Mouse (Mus musculus) CH12.LX (cell line): ENCODE results near the gene Ptpn14. TPM values are rescaled to one million over a fixed set of nuclear protein-coding genes. Genes with fewer than 3 reads are reported as not detected.

Experiments used
- DNase-seq: peaks from one replicate; pipeline ENCODE4 v3.0.0-alpha.2; 2013; ENCODE audit errors: extremely low read depth
- H3K27ac ChIP-seq: 2 replicates; pipeline ENCODE4 v1.5.1; 2012; ENCODE audit warnings: low read depth, mild to moderate bottlenecking, control low read depth, moderate library complexity; ENCODE audit not compliant: insufficient read depth
- H3K27me3 ChIP-seq: replicated peaks from 2 replicates; pipeline ENCODE3; 2012; ENCODE audit warnings: inconsistent platforms
- H3K36me3 ChIP-seq, 2 experiments: replicated peaks in 1 of 2; 2 replicates each; pipeline versions ENCODE3 to v1.6.1; 2012; ENCODE audit warnings: inconsistent platforms in 1 of 2, low read length in 1 of 2, mild to moderate bottlenecking in 1 of 2, mixed read lengths in 1 of 2, moderate library complexity in 1 of 2; ENCODE audit not compliant: control insufficient read depth in 1 of 2, insufficient read depth in 1 of 2
- H3K4me1 ChIP-seq, 2 experiments: 2 replicates each; pipeline ENCODE4 v1.6.1; 2012; ENCODE audit warnings: inconsistent platforms in 1 of 2, moderate library complexity in 1 of 2; ENCODE audit not compliant: insufficient read depth in 2 of 2, control insufficient read depth in 1 of 2
- H3K4me2 ChIP-seq: 2 replicates; pipeline ENCODE4 v1.6.1; 2012; ENCODE audit warnings: low read depth, mild to moderate bottlenecking, control low read depth; ENCODE audit not compliant: poor library complexity, insufficient read depth, severe bottlenecking
- H3K4me3 ChIP-seq, 3 experiments: fragments of 150-350 bp in 1 of 3; sonication (generic) in 1 of 3; replicated peaks in 1 of 3; 2 replicates each; pipeline versions ENCODE3 to v1.5.1; 2011 to 2012; ENCODE audit warnings: low read depth in 2 of 3, low read length in 2 of 3, mild to moderate bottlenecking in 2 of 3, moderate library complexity in 2 of 3, control low read depth in 1 of 3, improper control_type of control experiment in 1 of 3, inconsistent platforms in 1 of 3, mixed read lengths in 1 of 3; ENCODE audit not compliant: poor library complexity in 1 of 3
- H3K79me2 ChIP-seq: replicated peaks from 2 replicates; pipeline ENCODE4 v1.6.1; 2012; ENCODE audit warnings: mild to moderate bottlenecking, moderate library complexity; ENCODE audit not compliant: control insufficient read depth, poor library complexity, insufficient read depth, severe bottlenecking; ENCODE audit errors: extremely low read depth
- H3K9ac ChIP-seq: 2 replicates; pipeline ENCODE4 v1.6.1; 2012; ENCODE audit warnings: low read depth, mild to moderate bottlenecking, control low read depth, moderate library complexity; ENCODE audit not compliant: insufficient read depth
- H3K9me3 ChIP-seq: replicated peaks from 2 replicates; pipeline ENCODE3; 2012; ENCODE audit warnings: low read length, inconsistent platforms, mixed read lengths
- BHLHE40 ChIP-seq: IDR thresholded peaks from 2 replicates; pipeline ENCODE4 v1.6.1; 2011; ENCODE audit warnings: mild to moderate bottlenecking, low read depth, low read length, improper control_type of control experiment
- CHD2 ChIP-seq: IDR thresholded peaks from 2 replicates; pipeline ENCODE4 v1.6.1; 2011; ENCODE audit warnings: low read length, improper control_type of control experiment
- EP300 ChIP-seq: IDR thresholded peaks from 2 replicates; pipeline ENCODE4 v1.6.1; 2011; ENCODE audit warnings: low read length, improper control_type of control experiment
- HCFC1 ChIP-seq: IDR thresholded peaks from 2 replicates; pipeline ENCODE4 v1.6.1; 2012; ENCODE audit warnings: low read depth, mild to moderate bottlenecking, inconsistent platforms, low read length, improper control_type of control experiment
- IRF4 ChIP-seq: IDR thresholded peaks from 2 replicates; pipeline ENCODE4 v1.6.1; 2014; ENCODE audit warnings: low read depth, mild to moderate bottlenecking, inconsistent platforms, low read length, improper control_type of control experiment
- MAX ChIP-seq: IDR thresholded peaks from 2 replicates; pipeline ENCODE4 v1.6.1; 2011; ENCODE audit warnings: low read length, improper control_type of control experiment
- MXI1 ChIP-seq: IDR thresholded peaks from 2 replicates; pipeline ENCODE4 v1.6.1; 2011; ENCODE audit warnings: mild to moderate bottlenecking, low read depth, low read length, improper control_type of control experiment
- PAX5 ChIP-seq: IDR thresholded peaks from 2 replicates; pipeline ENCODE4 v1.6.1; 2012; ENCODE audit warnings: low read length, inconsistent platforms, mixed read lengths
- POLR2A ChIP-seq: IDR thresholded peaks from 2 replicates; pipeline ENCODE4 v1.6.1; 2011; ENCODE audit warnings: low read depth, mild to moderate bottlenecking, improper control_type of control experiment, low read length
- SMC3 ChIP-seq: IDR thresholded peaks from 2 replicates; pipeline ENCODE4 v1.6.1; 2011; ENCODE audit warnings: low read depth, low read length, improper control_type of control experiment
- TBP ChIP-seq: conservative IDR thresholded peaks from 2 replicates; pipeline ENCODE4 v1.6.1; 2011; ENCODE audit warnings: low read depth, low read length, improper control_type of control experiment
- UBTF ChIP-seq: IDR thresholded peaks from 2 replicates; pipeline ENCODE4 v1.6.1; 2012; ENCODE audit warnings: low read depth, mild to moderate bottlenecking, inconsistent platforms, low read length, improper control_type of control experiment, moderate library complexity
- ZKSCAN1 ChIP-seq: IDR thresholded peaks from 2 replicates; pipeline ENCODE4 v1.6.1; 2012; ENCODE audit warnings: low read depth, inconsistent platforms, low read length, improper control_type of control experiment, borderline replicate concordance
- ZMIZ1 ChIP-seq: IDR thresholded peaks from 2 replicates; pipeline ENCODE4 v1.6.1; 2012; ENCODE audit warnings: low read depth, mild to moderate bottlenecking, inconsistent platforms, low read length, improper control_type of control experiment
- ZNF384 ChIP-seq: IDR thresholded peaks from 2 replicates; pipeline ENCODE4 v1.6.1; 2012; ENCODE audit warnings: low read depth, low read length, improper control_type of control experiment, inconsistent platforms
- dilution Hi-C: fragments of 300-500 bp; cut with MboI; formaldehyde crosslinking; loops from 2 replicates; pipeline ENCODE4 v1.14.3; 2020; ENCODE audit warnings: low sequenced_read_pairs; ENCODE audit not compliant: extremely low pct_unique_long_range_greater_than_20kb, extremely low pct_ligation_motif_present
- in situ Hi-C: fragments of 300-500 bp; cut with MboI; formaldehyde crosslinking; loops from 3 replicates; pipeline ENCODE4 v1.14.3; 2019; ENCODE audit warnings: low sequenced_read_pairs, low pct_ligation_motif_present, low pct_unique_long_range_greater_than_20kb, mixed read lengths
- polyA plus RNA-seq: library from polyadenylated mRNA; unstranded; fragments of >175 nt; gene quantifications from 2 replicates; pipeline ENCODE4 v1.2.1, GENCODE M21; 2012; ENCODE audit warnings: low read depth; ENCODE audit not compliant: insufficient read length
- total RNA-seq, 2 experiments: library from RNA; depleted of rRNA; stranded (reverse); fragments of 300-350 nt in 1 of 2; fragments of >200 nt in 1 of 2; gene quantifications; 2 replicates each; pipeline ENCODE4 v1.2.3; 2012 to 2014

Gene Ptpn14
- total and polyA plus RNA-seq, 3 experiments: under 0.01 to 0.10 TPM; not detected in 1

DNA sequence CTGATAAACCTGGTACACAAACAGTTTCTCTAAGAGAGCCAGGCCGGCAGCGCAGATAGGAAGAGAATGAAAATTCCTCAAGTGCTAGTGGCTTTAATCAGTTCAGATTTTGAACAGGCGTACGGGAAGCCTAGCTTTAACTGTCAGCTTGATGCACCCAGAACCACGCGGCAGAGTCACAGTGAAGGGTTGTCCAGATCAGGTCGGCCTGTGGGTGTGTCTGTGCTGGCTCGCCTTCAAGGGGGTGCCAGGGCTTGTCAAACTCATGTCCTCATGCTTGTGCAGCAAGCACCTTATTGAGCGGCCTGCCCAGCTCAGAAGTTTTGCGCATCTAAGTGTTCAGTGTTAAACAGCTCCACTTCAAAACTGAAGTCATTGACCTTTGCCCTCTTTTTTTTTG, 44.6 kb downstream of the Ptpn14 start:
- Histone ChIP-seq H3K9ac (no peak overlapping the region), H3K27me3 (peaks cover 2% of the 10 kb centered on the region), H3K9me3 (no peaks in the 10 kb centered on the region), H3K4me3 (no peak overlapping the region), H3K27ac (no peak overlapping the region), H3K79me2 (no peaks in the 10 kb centered on the region), H3K4me1 (peaks cover 0 to 5% of the 10 kb centered on the region in 2 experiments; a peak in 1 of 4 replicates), H3K36me3 (no peaks in the 10 kb centered on the region), H3K4me2 (no peak overlapping the region)
- no peak for TF ChIP-seq MXI1
- DNase-seq: no peak
- dilution Hi-C loops: no loop called here
- in situ Hi-C loops: no loop called here

DNA sequence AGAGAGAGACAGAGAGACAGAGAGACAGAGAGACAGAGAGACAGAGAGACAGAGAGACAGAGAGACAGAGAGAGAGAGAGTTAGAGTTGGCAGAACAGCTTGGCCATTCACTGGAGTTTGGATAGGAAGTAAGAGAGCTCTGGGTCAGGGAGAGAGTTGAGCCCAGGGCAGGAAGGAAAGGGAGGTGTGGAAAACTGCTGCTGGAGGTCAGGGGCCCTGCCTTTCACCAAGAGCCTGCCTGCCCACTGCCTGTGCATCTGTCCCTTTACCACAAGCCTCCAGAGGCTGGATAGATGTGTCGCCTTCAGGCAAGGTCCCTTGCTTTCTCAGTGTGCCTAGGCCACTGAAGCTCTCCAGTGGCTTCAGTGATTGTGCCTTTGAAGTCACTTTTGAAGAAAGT, 46.7 kb downstream of the Ptpn14 start:
- Histone ChIP-seq H3K36me3 (no peaks in the 10 kb centered on the region), H3K9ac (no peak overlapping the region), H3K27ac (no peak overlapping the region), H3K27me3 (peaks cover 2% of the 10 kb centered on the region), H3K4me3 (no peak overlapping the region), H3K4me2 (no peak overlapping the region), H3K9me3 (no peaks in the 10 kb centered on the region), H3K4me1 (peaks cover 0 to 5% of the 10 kb centered on the region in 2 experiments; a peak in 1 of 4 replicates), H3K79me2 (no peaks in the 10 kb centered on the region)
- dilution Hi-C loops (no loop called here), in situ Hi-C loops (no loop called here)
- DNase-seq: no peak
- TF ChIP-seq EP300: no peak
- TF ChIP-seq IRF4: no peak
- TF ChIP-seq TBP: no peak
- TF ChIP-seq ZMIZ1: no peak
- TF ChIP-seq HCFC1: no peak
- no peak for TF ChIP-seq BHLHE40
- TF ChIP-seq MAX: no peak
- no peak for TF ChIP-seq POLR2A
- no peak for TF ChIP-seq PAX5
- no peak for TF ChIP-seq CHD2

DNA sequence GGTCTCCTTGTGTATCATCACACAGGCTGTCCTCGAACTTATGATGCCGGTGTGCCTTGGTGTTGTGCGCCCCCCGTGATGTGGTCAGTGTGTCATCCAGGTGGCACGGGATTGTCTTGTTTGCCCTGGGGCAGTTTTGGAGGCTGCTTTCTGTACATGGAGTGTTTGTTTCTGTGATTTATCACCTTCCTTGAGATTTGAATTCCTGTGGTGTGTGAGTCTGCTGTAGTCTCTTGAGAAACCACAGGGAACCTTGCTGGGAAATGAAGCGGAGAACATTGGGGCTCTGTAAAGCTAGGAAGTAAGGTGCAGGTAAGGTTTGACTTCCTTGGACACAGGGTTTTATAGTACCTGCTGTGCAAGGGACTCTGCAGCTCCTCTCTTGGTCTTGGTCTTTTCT, 49.1 kb downstream of the Ptpn14 start:
- H3K36me3 ChIP-seq: no peaks in the 10 kb centered on the region
- no peaks in the 10 kb centered on the region for H3K79me2 ChIP-seq
- peaks cover 2% of the 10 kb centered on the region for H3K27me3 ChIP-seq
- peaks cover 3 to 18% of the 10 kb centered on the region in 2 experiments; a peak in 3 of 4 replicates for H3K4me1 ChIP-seq
- no peak for DNase-seq
- no peak overlapping the region for H3K9ac ChIP-seq
- no peaks in the 10 kb centered on the region for H3K9me3 ChIP-seq
- dilution Hi-C loops: no loop called here
- no peak overlapping the region for H3K27ac ChIP-seq
- no peak overlapping the region for H3K4me2 ChIP-seq
- in situ Hi-C loops: no loop called here
- TF ChIP-seq UBTF (no peak), ZNF384 (no peak), SMC3 (no peak), ZKSCAN1 (no peak)
- H3K4me3 ChIP-seq: no peak overlapping the region
